ENCODE assay signal across 21 mouse cellular contexts in the genomic region with DNA sequence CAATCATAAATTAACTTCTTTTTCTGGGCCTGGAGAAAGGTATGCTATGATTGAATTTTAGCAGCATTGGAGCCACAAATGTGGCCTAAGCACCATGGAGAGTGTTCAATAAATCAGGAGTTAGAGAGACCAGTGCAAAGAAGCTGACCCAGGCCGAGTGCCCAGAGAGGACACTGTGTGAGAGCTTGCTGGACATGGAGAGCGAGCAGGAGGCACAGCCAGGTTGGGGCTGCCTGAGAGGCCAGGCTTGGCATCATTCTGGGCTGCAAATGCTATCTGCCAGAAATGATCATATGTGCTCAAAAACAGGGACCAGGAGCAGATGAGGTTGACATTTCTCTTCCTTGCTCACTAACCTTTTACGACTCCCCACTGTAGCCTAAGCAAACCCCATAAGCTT.
DNase-seq lines count a peak whose midpoint lies in the region; ATAC-seq and TF ChIP-seq lines count a peak whose summit lies in the region.
"Had no signal": no experiment of that assay in that cellular context is flagged by ENCODE, and none has a peak within 500 bp of the region (broad histone marks: within the 10 kb centered on the region; RNA-seq: fewer than 3 reads in every experiment).

No protein-coding gene starts in this region.

- no peaks in the 10 kb centered on the region for H3K9me3 ChIP-seq in forebrain, embryonic 15.5 days
- H3K9me3 ChIP-seq in forebrain, postnatal 0 days (ENCODE audit: low read length) = no peaks in the 10 kb centered on the region
- H3K9me3 ChIP-seq: embryonic facial prominence, embryonic 15.5 days; heart, embryonic 13.5 days had no signal

- H3K27ac ChIP-seq in forebrain, embryonic 15.5 days (replicated peaks) = no peak overlapping the region
- H3K27ac ChIP-seq in forebrain, postnatal 0 days (ENCODE audit: low read depth, low read length) = no peak overlapping the region
- H3K27ac ChIP-seq: embryonic facial prominence, embryonic 15.5 days; heart, embryonic 13.5 days had no signal

- no peaks in the 10 kb centered on the region for H3K27me3 ChIP-seq in forebrain, embryonic 15.5 days
- H3K27me3 ChIP-seq in forebrain, postnatal 0 days (ENCODE audit: insufficient read depth, low read length) = no peaks in the 10 kb centered on the region
- H3K27me3 ChIP-seq: embryonic facial prominence, embryonic 15.5 days; heart, embryonic 13.5 days had no signal

- H3K36me3 ChIP-seq in forebrain, embryonic 15.5 days = no peaks in the 10 kb centered on the region
- no peaks in the 10 kb centered on the region for H3K36me3 ChIP-seq in forebrain, postnatal 0 days (ENCODE audit: insufficient read depth)
- H3K36me3 ChIP-seq: embryonic facial prominence, embryonic 15.5 days; heart, embryonic 13.5 days had no signal

- 92% methylated on average over 3 of the region's 3 CpGs for WGBS in forebrain, embryonic 15.5 days
- WGBS in forebrain, postnatal 0 days = 92% methylated on average over 3 of the region's 3 CpGs

- H3K4me2 ChIP-seq in forebrain, embryonic 15.5 days (replicated peaks) = no peak overlapping the region
- no peak overlapping the region for H3K4me2 ChIP-seq in forebrain, postnatal 0 days (ENCODE audit: low read depth)
- H3K4me2 ChIP-seq: embryonic facial prominence, embryonic 15.5 days; heart, embryonic 13.5 days had no signal

- no peak for TF ChIP-seq CTCF in forebrain, postnatal 0 days (IDR thresholded peaks at IDR 0.05; ENCODE audit: low read depth)

- no peak overlapping the region for H3K9ac ChIP-seq in forebrain, embryonic 15.5 days (replicated peaks)
- no peak overlapping the region for H3K9ac ChIP-seq in forebrain, postnatal 0 days
- H3K9ac ChIP-seq: embryonic facial prominence, embryonic 15.5 days; heart, embryonic 13.5 days had no signal

- no peak for ATAC-seq in forebrain, embryonic 15.5 days (replicated peaks)
- ATAC-seq in forebrain, postnatal 0 days = no peak
- ATAC-seq: forebrain, embryonic 16.5 days; hindbrain, embryonic 16.5 days; inflammation-experienced regulatory T-cells, adult 6 months; intestine, postnatal 0 days had no signal

- peak; percentile 95 for DNase-seq in brain, adult 2 months (ENCODE audit: low read depth, low spot score)
- peak; percentile 88 for DNase-seq in cerebellum, adult 11-12 months
- peak; percentile 85 for DNase-seq in cerebellum, adult 9-10 months
- peak; percentile 79 to 84 for DNase-seq in cerebellum, postnatal 25 days
- no peak for DNase-seq in left cerebral cortex, adult 8-10 months (ENCODE audit: low spot score in 2 of 2)
- no peak for DNase-seq in forebrain, postnatal 0 days
- DNase-seq: adrenal gland, adult 2 months; adrenal gland, postnatal 25 days; embryo, embryonic 11 days; gastrocnemius, postnatal 25 days; heart, adult 11 months; heart, postnatal 36 days; kidney, adult 8-10 months had no signal

- H3K4me1 ChIP-seq in forebrain, embryonic 15.5 days = no peaks in the 10 kb centered on the region; the same call in 1 of the 2 replicates
- no peaks in the 10 kb centered on the region for H3K4me1 ChIP-seq in forebrain, postnatal 0 days (ENCODE audit: insufficient read depth)
- H3K4me1 ChIP-seq: embryonic facial prominence, embryonic 15.5 days had no signal

- no peak overlapping the region for H3K4me3 ChIP-seq in forebrain, embryonic 15.5 days
- H3K4me3 ChIP-seq in forebrain, postnatal 0 days (ENCODE audit: low read depth, low read length) = no peak overlapping the region
- H3K4me3 ChIP-seq: embryonic facial prominence, embryonic 15.5 days; erythroblast, embryonic 14.5 days; heart, embryonic 13.5 days had no signal

Comparison
In these comparisons a context has a peak if more than half of its experiments do, and no peak if none do; other contexts are left out.
1. DNase-seq: peak in brain, adult 2 months (single experiment), cerebellum, adult 11-12 months (single experiment), cerebellum, adult 9-10 months (single experiment) and cerebellum, postnatal 25 days (2 of 2); none in left cerebral cortex, adult 8-10 months (0 of 2) and forebrain, postnatal 0 days (single experiment).